Mouse (Mus musculus): ENCODE results near the gene Fchsd2.

- TF ChIP-seq POLR2A (IDR thresholded peaks at IDR 0.05; ENCODE audit: borderline replicate concordance, extremely low read depth, insufficient read depth, insufficient read length, poor library complexity, severe bottlenecking) (no peak), CTCF (IDR thresholded peaks at IDR 0.05; ENCODE audit: borderline replicate concordance, extremely low read depth, insufficient read depth, insufficient read length) (no peak)
Observed at GRCm38 (mm10) chr7:101131281-101131680, 38.6 kb downstream of the Fchsd2 start.

Measured in brain, embryonic 14.5 days (tissue).